Mouse (Mus musculus) liver, adult 2 months (tissue): ENCODE data around the gene Itga2b.

Experiments used
- CTCF ChIP-seq: fragments of 200-500 bp; IDR thresholded peaks from 2 replicates; pipeline ENCODE4 v1.5.1; 2011; ENCODE audit warnings: low read depth, low read length, control low read depth
- POLR2A ChIP-seq: fragments of 200-500 bp; IDR thresholded peaks from 2 replicates; pipeline ENCODE4 v1.6.1; 2011; ENCODE audit warnings: low read length, control low read depth; ENCODE audit not compliant: insufficient read depth; ENCODE audit errors: extremely low read depth

DNA sequence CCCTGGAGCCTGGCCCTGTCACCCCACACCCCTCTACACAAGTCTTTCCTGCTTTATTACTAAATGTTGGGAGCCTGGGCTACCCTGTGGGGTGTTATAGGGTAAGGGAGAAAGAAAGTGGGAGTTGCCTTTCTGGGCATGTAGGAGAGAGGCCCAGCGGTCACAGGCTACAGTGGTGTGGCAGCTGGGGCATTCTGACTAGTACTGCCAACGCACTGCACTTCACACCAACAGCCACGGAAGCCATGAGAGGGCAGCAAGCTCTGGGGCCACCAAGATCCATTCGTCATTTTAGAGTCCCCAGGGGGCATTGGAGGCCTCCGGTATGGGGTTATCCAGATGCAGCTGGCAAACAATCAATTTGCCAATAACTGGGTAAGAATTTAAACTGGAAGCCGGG lies 27.8 kb downstream of the Itga2b start:
- TF ChIP-seq POLR2A (no peak), CTCF (no peak)
